Mouse (Mus musculus) kidney, adult 2 months (tissue): ENCODE data around the gene Fam214a.

Source experiments
- CTCF ChIP-seq: fragments of 200-500 bp; conservative IDR thresholded peaks from 2 replicates; pipeline ENCODE4 v1.5.1; 2011; ENCODE audit warnings: low read depth, mild to moderate bottlenecking, control low read depth, low read length, moderate library complexity, mixed read lengths; ENCODE audit not compliant: insufficient read depth, insufficient read length
- POLR2A ChIP-seq: fragments of 200-500 bp; IDR thresholded peaks from one replicate; pipeline ENCODE4 v1.6.1; 2011; ENCODE audit warnings: low read depth, low read length, control low read depth

- TF ChIP-seq CTCF (no peak), POLR2A (no peak)
Observed at GRCm38 (mm10) chr9:74978868-74979267, 26.2 kb downstream of the Fam214a start.
